Mouse (Mus musculus) E14TG2a.4 (cell line): Measurements from ENCODE around the gene Hoxb4.

Experiments used
- CTCF ChIP-seq: conservative IDR thresholded peaks from 2 replicates; pipeline ENCODE4 v1.5.1; 2014; ENCODE audit warnings: low read length
- NANOG ChIP-seq: IDR thresholded peaks from 2 replicates; pipeline ENCODE4 v1.6.1; 2014; ENCODE audit warnings: borderline replicate concordance, low read length, mixed read lengths
- POU5F1 ChIP-seq: IDR thresholded peaks from 2 replicates; pipeline ENCODE4 v1.6.1; 2014; ENCODE audit warnings: low read length, borderline replicate concordance

DNA sequence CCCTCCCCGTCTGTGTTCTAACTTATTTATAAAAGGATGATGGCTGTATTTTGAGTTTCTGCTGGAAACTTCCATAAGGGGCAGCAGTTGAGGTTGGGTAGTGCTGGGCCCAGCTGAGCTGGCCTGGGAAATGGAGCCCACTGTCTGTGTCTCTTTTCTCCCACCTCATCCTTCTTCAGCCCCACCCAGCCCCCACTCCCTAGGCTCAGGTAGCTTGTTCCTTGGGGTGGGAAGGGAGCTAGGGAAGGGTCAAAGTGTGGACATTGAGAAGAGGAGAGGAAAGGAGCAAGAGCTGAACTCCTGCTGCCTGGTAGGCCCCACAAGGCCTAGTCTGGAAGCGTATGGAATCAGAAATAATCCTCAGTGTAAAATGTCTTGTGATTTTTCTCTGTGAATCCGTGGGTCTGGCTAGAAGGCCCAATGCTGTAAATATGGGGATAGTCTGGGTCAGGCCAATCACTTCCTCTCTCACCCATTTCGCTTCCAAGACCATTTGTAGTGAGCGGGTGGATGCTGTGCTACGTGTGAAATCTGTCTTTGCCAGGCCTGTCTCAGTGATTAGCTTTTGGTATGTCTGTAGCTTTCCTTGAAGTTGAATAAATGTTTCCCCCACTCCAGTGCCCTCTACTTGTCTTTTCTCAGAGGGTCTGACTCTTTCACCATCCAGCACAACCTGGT is 12.4 kb upstream of the Hoxb4 start:
- no peak for TF ChIP-seq CTCF
- TF ChIP-seq POU5F1, result no peak
- no peak for TF ChIP-seq NANOG
